ENCODE assay signal across 20 mouse cellular contexts in the genomic region with DNA sequence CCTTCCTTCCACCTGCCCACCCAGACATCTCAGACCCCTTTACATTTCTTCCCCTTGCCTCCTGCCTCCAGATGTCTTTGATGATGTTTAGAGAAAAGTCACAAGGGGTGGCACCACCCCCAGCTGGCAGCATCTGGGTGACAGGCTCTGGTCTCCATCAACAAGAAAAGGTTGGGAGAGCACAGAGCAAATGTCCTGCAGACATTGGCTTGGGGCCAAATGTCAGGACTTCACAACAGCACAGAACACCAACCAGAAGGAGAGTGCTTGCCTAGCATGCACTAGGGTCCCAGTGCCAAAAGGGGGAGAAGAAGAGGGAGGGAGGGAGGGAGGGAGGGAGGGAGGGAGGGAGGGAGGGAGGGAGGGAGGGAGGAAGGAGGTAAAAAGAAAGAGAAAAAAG.
A peak's percentile ranks its signal among the peaks of the same experiment; 100 is the strongest.
DNase-seq lines count a peak whose midpoint lies in the region; ATAC-seq and TF ChIP-seq lines count a peak whose summit lies in the region.
"Had no signal": no experiment of that assay in that cellular context is flagged by ENCODE, and none has a peak within 500 bp of the region (broad histone marks: within the 10 kb centered on the region; RNA-seq: fewer than 3 reads in every experiment).

No protein-coding gene starts in this region.

- ATAC-seq in heart, embryonic 14.5 days (ENCODE audit: insufficient number of reproducible peaks, insufficient read depth, low FRiP score, low read depth): peak; percentile 67
- 0 out of 2 replicates have a peak, but pooled peaks have one; percentile 47 for ATAC-seq in stomach, embryonic 15.5 days (ENCODE audit: insufficient read depth, low FRiP score, low read depth)
- no peak; the same call in 1 of the 2 replicates for ATAC-seq in stomach, postnatal 0 days (ENCODE audit: low FRiP score, low TSS enrichment)
- ATAC-seq in stomach, embryonic 16.5 days (ENCODE audit: insufficient read depth, low FRiP score): peak; percentile 49; the same call in 1 of the 2 replicates
- ATAC-seq: forebrain, postnatal 0 days; intestine, embryonic 15.5 days; liver, embryonic 12.5 days; midbrain, embryonic 15.5 days had no signal

- no peak for TF ChIP-seq CTCF in stomach, postnatal 0 days (IDR thresholded peaks at IDR 0.05; ENCODE audit: low read depth)

- no peak overlapping the region for H3K4me3 ChIP-seq in heart, embryonic 14.5 days (ENCODE audit: control insufficient read depth in 1 of 2, insufficient read depth in 1 of 2, low read depth in 1 of 2, low read length in 2 of 2)
- no peak overlapping the region for H3K4me3 ChIP-seq in stomach, embryonic 15.5 days (replicated peaks)
- no peak overlapping the region for H3K4me3 ChIP-seq in stomach, postnatal 0 days (ENCODE audit: low read depth, low read length)
- H3K4me3 ChIP-seq in stomach, embryonic 16.5 days (replicated peaks; ENCODE audit: low read length): no peak overlapping the region
- no peak overlapping the region for H3K4me3 ChIP-seq in embryonic facial prominence, embryonic 10.5 days
- H3K4me3 ChIP-seq: forebrain, embryonic 10.5 days; hindbrain, embryonic 12.5 days; intestine, embryonic 15.5 days; liver, embryonic 12.5 days; lung, embryonic 15.5 days; midbrain, embryonic 15.5 days; neural tube, embryonic 15.5 days had no signal

- no peak for TF ChIP-seq EP300 in stomach, postnatal 0 days (optimal IDR thresholded peaks at IDR 0.05)

- H3K4me2 ChIP-seq in heart, embryonic 14.5 days (ENCODE audit: low read length): no peak overlapping the region
- H3K4me2 ChIP-seq in stomach, embryonic 15.5 days: no peak overlapping the region
- H3K4me2 ChIP-seq in stomach, postnatal 0 days (replicated peaks; ENCODE audit: low read depth): no peak overlapping the region
- H3K4me2 ChIP-seq in stomach, embryonic 16.5 days (ENCODE audit: low read depth, low read length): no peak overlapping the region
- H3K4me2 ChIP-seq: hindbrain, embryonic 12.5 days; intestine, embryonic 15.5 days; liver, embryonic 12.5 days; lung, embryonic 15.5 days; midbrain, embryonic 15.5 days; neural tube, embryonic 15.5 days had no signal

- H3K4me1 ChIP-seq in heart, embryonic 14.5 days (ENCODE audit: control insufficient read depth in 2 of 2, insufficient read depth in 2 of 2, low read length in 2 of 2): peaks cover 5 to 10% of the 10 kb centered on the region in 2 experiments; a peak in 2 of 4 replicates
- 0 out of 2 replicates have a peak, but pooled peaks cover 5% of the 10 kb centered on the region for H3K4me1 ChIP-seq in stomach, embryonic 15.5 days
- H3K4me1 ChIP-seq in stomach, postnatal 0 days (replicated peaks; ENCODE audit: control insufficient read depth, insufficient read depth): no peaks in the 10 kb centered on the region
- no peaks in the 10 kb centered on the region for H3K4me1 ChIP-seq in stomach, embryonic 16.5 days (ENCODE audit: control insufficient read depth, insufficient read depth, low read length)
- peaks cover 7% of the 10 kb centered on the region; the same call in 1 of the 2 replicates for H3K4me1 ChIP-seq in embryonic facial prominence, embryonic 10.5 days
- H3K4me1 ChIP-seq: forebrain, embryonic 10.5 days; hindbrain, embryonic 12.5 days; intestine, embryonic 15.5 days; liver, embryonic 12.5 days; lung, embryonic 15.5 days; midbrain, embryonic 15.5 days; neural tube, embryonic 15.5 days had no signal

- no peak for DNase-seq in heart, adult 9 months (ENCODE audit: low spot score in 2 of 2)
- peak; percentile 7 to 17 for DNase-seq in kidney, postnatal 36 days
- DNase-seq in kidney, adult 8-10 months: no peak
- no peak for DNase-seq in stomach, postnatal 0 days (ENCODE audit: low spot score)
- DNase-seq in embryonic facial prominence, embryonic 10.5 days (ENCODE audit: low spot score): no peak
- DNase-seq: adrenal gland, postnatal 25 days; cerebellum, adult 11-12 months; cerebellum, postnatal 25 days; forebrain, postnatal 0 days; right cerebral cortex, postnatal 14 days had no signal

- H3K9ac ChIP-seq in heart, embryonic 14.5 days (ENCODE audit: low read length): no peak overlapping the region
- no peak overlapping the region for H3K9ac ChIP-seq in stomach, embryonic 15.5 days
- H3K9ac ChIP-seq in stomach, postnatal 0 days (ENCODE audit: low read length): no peak overlapping the region
- no peak overlapping the region for H3K9ac ChIP-seq in stomach, embryonic 16.5 days (ENCODE audit: low read length)
- H3K9ac ChIP-seq: forebrain, postnatal 0 days; hindbrain, embryonic 12.5 days; intestine, embryonic 15.5 days; liver, embryonic 12.5 days; lung, embryonic 15.5 days; midbrain, embryonic 15.5 days; neural tube, embryonic 15.5 days had no signal

- no peaks in the 10 kb centered on the region for H3K36me3 ChIP-seq in heart, embryonic 14.5 days (ENCODE audit: control insufficient read depth, insufficient read depth, low read length)
- H3K36me3 ChIP-seq in stomach, embryonic 15.5 days: no peaks in the 10 kb centered on the region
- no peaks in the 10 kb centered on the region for H3K36me3 ChIP-seq in stomach, postnatal 0 days (ENCODE audit: control insufficient read depth, insufficient read depth, low read length)
- H3K36me3 ChIP-seq in stomach, embryonic 16.5 days (ENCODE audit: control insufficient read depth, insufficient read depth, low read length): no peaks in the 10 kb centered on the region
- H3K36me3 ChIP-seq in embryonic facial prominence, embryonic 10.5 days (replicated peaks): no peaks in the 10 kb centered on the region
- H3K36me3 ChIP-seq: forebrain, embryonic 10.5 days; hindbrain, embryonic 12.5 days; intestine, embryonic 15.5 days; liver, embryonic 12.5 days; lung, embryonic 15.5 days; midbrain, embryonic 15.5 days; neural tube, embryonic 15.5 days had no signal

- H3K27me3 ChIP-seq in heart, embryonic 14.5 days (ENCODE audit: control insufficient read depth, insufficient read depth, low read length): no peaks in the 10 kb centered on the region
- no peaks in the 10 kb centered on the region for H3K27me3 ChIP-seq in stomach, embryonic 15.5 days (replicated peaks)
- H3K27me3 ChIP-seq in stomach, postnatal 0 days (ENCODE audit: control insufficient read depth, insufficient read depth, low read length): no peaks in the 10 kb centered on the region
- no peaks in the 10 kb centered on the region for H3K27me3 ChIP-seq in stomach, embryonic 16.5 days (ENCODE audit: control insufficient read depth, insufficient read depth, low read length)
- no peaks in the 10 kb centered on the region for H3K27me3 ChIP-seq in embryonic facial prominence, embryonic 10.5 days (replicated peaks; ENCODE audit: low read depth, poor library complexity, severe bottlenecking)
- H3K27me3 ChIP-seq: hindbrain, embryonic 12.5 days; intestine, embryonic 15.5 days; liver, embryonic 12.5 days; lung, embryonic 15.5 days; midbrain, embryonic 15.5 days; neural tube, embryonic 15.5 days had no signal

- H3K27ac ChIP-seq in heart, embryonic 14.5 days (replicated peaks in 1 of 2; ENCODE audit: control insufficient read depth in 1 of 2, insufficient read depth in 1 of 2, low read depth in 2 of 2, low read length in 2 of 2): peak overlapping the region; percentile 17 to 33; a peak in 2 of 4 replicates
- H3K27ac ChIP-seq in stomach, embryonic 15.5 days: no peak overlapping the region
- no peak overlapping the region for H3K27ac ChIP-seq in stomach, postnatal 0 days (replicated peaks)
- no peak overlapping the region for H3K27ac ChIP-seq in stomach, embryonic 16.5 days (ENCODE audit: low read length)
- H3K27ac ChIP-seq in embryonic facial prominence, embryonic 10.5 days (replicated peaks): no peak overlapping the region
- H3K27ac ChIP-seq: forebrain, embryonic 10.5 days; hindbrain, embryonic 12.5 days; intestine, embryonic 15.5 days; liver, embryonic 12.5 days; lung, embryonic 15.5 days; midbrain, embryonic 15.5 days; neural tube, embryonic 15.5 days had no signal

- no peaks in the 10 kb centered on the region for H3K9me3 ChIP-seq in heart, embryonic 14.5 days (ENCODE audit: control insufficient read depth, low read length)
- H3K9me3 ChIP-seq in stomach, embryonic 15.5 days: no peaks in the 10 kb centered on the region
- no peaks in the 10 kb centered on the region for H3K9me3 ChIP-seq in stomach, postnatal 0 days (ENCODE audit: control insufficient read depth, low read length)
- no peaks in the 10 kb centered on the region for H3K9me3 ChIP-seq in stomach, embryonic 16.5 days (replicated peaks; ENCODE audit: control insufficient read depth, low read length)
- no peaks in the 10 kb centered on the region for H3K9me3 ChIP-seq in embryonic facial prominence, embryonic 10.5 days
- H3K9me3 ChIP-seq: forebrain, embryonic 10.5 days; hindbrain, embryonic 12.5 days; intestine, embryonic 15.5 days; liver, embryonic 12.5 days; lung, embryonic 15.5 days; midbrain, embryonic 15.5 days; neural tube, embryonic 15.5 days had no signal

Comparison
In these comparisons a context has a peak if more than half of its experiments do, and no peak if none do; other contexts are left out.
1. DNase-seq: peak in kidney, postnatal 36 days (2 of 2); none in heart, adult 9 months (0 of 2), kidney, adult 8-10 months (0 of 2), stomach, postnatal 0 days (single experiment) and embryonic facial prominence, embryonic 10.5 days (single experiment).
2. H3K27ac ChIP-seq: peak in heart, embryonic 14.5 days (2 of 2); none in stomach, embryonic 15.5 days (single experiment), stomach, postnatal 0 days (single experiment), stomach, embryonic 16.5 days (single experiment) and embryonic facial prominence, embryonic 10.5 days (single experiment).